Mouse (Mus musculus): ENCODE data around the gene Runx3.

DNA sequence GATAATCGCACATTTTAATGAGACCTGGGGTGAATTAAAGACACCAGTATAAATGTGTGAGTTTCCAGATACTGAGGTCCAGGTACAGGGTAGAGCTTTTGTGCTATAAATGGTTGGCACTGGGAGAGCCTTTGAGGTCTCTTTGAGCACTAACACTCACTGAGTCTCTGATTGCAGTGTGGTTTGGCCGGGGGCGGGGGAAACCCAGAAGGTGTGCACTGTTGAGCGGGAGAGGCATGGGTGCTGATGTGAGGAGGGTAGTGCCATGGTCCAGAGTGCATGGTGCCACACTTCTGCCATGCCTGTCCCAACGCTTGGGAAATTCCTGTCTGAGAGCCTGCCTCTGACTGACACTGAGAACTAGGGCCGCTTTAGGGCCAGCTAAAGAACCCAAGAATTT, 36.9 kb downstream of the Runx3 start:
- TF ChIP-seq CTCF (IDR thresholded peaks at IDR 0.05; ENCODE audit: low read depth, low read length) (no peak), POLR2A (IDR thresholded peaks at IDR 0.05; ENCODE audit: extremely low read depth, insufficient read depth, low read length) (no peak)

All from liver, adult 2 months (tissue).